Mouse (Mus musculus) T-helper 17 cell (primary cell): Measurements from ENCODE around the gene Hdac7.

Experiments
- in situ Hi-C, 2 experiments: fragments of 300-600 bp; cut with MboI, MseI; formaldehyde crosslinking; loops; 1 replicate in 1 of 2; 2 replicates in 1 of 2; pipeline ENCODE4 v1.15.1; 2025; ENCODE audit warnings: high pct_unique_total_duplicates in 2 of 2

The Hdac7 gene

GRCm38 (mm10) chr15:97795559-97796235, 48.6 kb downstream of the Hdac7 start:
- in situ Hi-C loops: loop anchor here in 1 of 2 experiments (10.0 kb wide), 1 partner anchor 49 kb away; the partner anchor contains the start of gene Hdac7

DNA sequence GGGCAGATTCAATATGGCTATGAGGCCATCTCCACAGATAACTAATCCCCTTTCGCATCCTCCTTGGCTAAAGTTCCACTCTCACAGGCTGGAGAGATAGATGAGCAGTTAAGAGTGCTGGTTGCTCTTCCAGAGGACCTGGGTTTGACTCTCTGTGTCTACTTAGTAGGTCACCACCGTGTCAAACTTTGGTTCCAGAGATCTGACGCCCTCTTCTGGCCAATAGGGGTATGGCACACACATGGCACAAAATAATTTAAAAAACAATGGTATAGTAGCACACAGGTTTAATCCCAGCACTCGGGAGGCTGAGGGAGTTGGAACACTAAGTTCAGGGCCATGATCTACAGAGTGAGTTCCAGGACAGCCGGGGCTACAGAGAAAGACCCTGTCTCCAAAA, 50.0 kb downstream of the Hdac7 start:
- in situ Hi-C loops: loop anchor here (5.0 to 10.0 kb wide), 3 partner anchors 51 to 103 kb away; partner anchors contain the start of gene Hdac7 (in 1 of the 2)

- in situ Hi-C loops: loop anchor here (5.0 to 10.0 kb wide), 3 partner anchors 51 to 104 kb away; partner anchors contain the start of gene Hdac7 (in 1 of the 2)
Observed at GRCm38 (mm10) chr15:97793386-97794153, 50.7 kb downstream of the Hdac7 start.

DNA sequence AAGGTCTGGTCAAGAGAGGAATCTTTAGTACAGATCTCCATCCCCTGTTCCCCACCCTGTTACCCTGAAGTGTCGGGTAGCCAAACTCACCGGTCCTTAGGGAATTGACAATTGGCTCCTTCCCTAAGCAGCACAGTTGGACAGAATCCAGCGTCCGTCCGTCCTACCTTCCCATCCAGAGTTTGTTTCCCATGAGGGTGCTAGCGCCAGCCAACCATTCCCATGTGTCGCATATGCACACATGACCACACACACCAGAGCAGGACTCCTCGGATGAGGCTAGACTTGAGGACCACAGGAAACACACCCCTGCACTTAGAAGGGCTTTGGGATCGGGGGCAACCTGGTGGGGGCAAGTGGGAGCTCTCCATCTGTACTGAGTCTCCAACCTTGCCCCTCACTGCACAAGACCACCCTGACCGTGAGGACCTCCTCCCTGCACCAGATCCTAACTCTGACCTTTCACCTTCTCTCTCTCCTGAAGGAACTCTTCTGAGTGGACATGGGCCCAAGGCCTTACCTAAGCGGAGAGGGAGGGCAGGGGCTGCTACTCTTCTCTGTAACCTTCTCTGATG, 53.1 kb downstream of the Hdac7 start:
- in situ Hi-C loops: loop anchor here (5.0 to 10.0 kb wide), 3 partner anchors 54 to 106 kb away; partner anchors contain the start of gene Hdac7 (in 1 of the 2)

- in situ Hi-C loops: loop anchor here (5.0 to 10.0 kb wide), 3 partner anchors 55 to 107 kb away; partner anchors contain the start of gene Hdac7 (in 1 of the 2)
Observed at GRCm38 (mm10) chr15:97789761-97790505, 54.4 kb downstream of the Hdac7 start.

DNA sequence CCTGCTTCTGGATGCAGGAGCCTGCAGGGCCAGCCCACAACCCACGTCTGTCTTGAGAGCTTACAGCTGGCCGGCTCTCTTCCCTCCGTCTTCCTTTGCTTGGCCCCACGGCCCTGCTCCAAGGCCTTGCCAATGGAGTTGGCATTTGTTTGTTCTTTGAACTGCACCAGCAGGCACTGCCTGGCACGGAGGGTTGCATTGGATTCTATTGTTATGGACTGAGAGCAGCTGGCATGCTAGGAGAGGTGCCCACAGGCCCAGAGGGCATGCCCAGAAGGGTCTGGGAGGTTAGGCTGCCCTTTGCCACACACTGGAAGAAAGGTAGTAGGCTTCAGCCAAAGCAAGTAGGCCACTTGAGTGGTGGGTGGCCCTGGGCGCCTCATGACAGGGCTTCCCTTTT, 55.5 kb downstream of the Hdac7 start:
- in situ Hi-C loops: no loop called here

DNA sequence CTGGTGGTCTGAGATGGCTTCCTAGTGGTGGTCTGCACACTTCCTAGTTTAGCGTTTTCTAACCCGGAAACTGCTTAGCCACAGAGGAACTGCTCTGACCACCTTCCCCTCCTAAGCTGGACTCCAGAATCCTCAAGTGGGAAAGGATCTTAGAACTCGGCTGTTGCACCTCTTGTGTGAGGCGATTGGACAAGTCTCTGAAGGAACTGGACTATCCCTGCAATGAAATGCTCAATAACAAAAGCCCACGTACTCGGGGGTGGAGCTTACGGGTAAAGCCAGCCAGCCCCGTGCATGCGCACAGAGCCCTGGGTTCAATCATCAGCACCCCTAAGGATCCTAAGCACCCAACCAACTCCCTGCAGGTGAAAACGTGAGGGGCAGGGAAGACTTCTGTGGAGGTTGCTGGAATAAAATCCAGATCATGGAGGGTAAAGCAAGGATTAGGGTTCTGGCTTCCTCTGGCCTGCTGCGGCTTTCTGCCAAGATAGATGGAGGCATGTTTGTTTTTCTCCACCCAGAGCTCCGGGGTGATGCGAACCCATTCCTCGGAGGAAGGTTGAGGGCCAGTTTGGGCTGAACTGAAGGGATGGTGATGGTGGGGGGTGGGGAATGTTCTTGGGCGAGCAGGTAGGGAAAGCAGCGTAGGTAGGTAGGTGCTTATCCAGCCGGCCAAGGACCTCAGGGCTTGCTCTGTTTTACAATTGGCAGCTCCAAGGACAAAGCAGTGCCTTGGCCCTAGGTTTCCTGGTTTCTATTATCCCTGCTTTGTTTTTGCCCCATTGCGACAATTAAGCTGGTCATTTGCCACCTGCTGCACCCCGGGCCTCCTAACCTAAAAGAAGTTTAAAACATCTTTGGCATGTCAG, 56.3 kb downstream of the Hdac7 start:
- in situ Hi-C loops: no loop called here

DNA sequence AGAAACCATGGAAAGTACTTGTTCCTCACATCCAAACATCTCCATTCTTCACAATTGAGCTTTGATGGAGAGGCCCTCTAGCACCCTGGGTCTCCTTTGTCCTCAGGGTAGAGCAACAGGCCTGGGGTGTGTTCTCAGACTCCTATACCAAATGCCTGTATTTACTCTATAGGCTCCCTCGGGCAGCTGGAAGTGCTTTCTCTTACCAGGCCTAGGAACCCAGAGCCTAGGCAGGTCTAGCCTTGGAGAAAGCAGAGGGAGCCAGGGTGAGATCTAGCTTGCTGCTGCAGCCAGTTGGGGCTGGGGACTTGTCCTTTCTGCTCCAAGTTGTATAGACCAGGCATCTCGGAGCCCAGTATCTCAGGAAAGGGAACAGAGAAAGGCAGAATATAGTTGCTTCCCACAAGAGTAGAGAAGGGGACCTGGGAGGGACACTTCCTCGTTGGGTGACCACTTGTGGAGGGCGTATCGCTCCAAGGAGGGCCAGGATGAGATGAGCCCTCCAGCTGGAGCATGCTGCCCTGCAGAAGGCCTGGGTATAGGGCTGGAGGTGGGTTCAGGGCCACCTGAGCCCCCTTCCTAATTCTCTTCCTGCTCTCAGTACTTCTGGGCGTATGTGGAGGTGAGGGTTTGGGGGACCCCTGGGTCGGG, 57.0 kb downstream of the Hdac7 start:
- in situ Hi-C loops: no loop called here

DNA sequence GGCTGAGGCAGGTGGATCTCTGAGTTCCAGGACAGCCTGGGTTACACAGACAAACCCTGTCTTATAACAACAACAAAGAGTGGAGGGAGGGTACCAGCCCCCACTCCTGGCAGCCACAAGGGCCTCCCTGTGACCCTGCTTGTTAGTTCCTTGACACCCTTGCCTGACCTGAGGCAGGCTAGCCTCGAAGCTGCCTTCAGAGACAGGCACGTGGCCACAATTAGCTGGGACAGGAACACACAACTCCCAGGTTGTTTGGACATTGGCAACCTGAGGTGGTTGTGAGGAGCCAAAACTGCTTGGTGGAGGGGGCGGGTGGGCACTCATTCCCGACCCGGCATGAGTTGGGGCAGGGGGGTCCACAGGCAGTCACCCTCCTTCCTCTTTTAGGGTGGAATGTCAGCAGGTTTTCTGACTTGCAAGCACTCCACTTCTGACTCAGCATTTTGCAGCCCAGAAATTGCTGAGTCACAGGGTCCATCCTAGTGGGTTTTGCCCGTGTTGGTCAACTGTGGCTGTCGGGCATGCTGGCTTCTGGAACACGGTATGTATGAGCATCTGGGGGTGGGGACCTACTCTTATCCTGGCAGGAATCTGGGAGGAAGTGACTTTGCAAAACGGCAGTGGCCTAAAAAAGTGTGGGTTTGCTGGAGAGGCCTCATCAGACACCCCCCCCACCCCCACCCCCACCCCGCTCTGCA, 57.7 kb downstream of the Hdac7 start:
- in situ Hi-C loops: no loop called here

GRCm38 (mm10) chr15:97785731-97786411, 58.4 kb downstream of the Hdac7 start:
- in situ Hi-C loops: no loop called here

DNA sequence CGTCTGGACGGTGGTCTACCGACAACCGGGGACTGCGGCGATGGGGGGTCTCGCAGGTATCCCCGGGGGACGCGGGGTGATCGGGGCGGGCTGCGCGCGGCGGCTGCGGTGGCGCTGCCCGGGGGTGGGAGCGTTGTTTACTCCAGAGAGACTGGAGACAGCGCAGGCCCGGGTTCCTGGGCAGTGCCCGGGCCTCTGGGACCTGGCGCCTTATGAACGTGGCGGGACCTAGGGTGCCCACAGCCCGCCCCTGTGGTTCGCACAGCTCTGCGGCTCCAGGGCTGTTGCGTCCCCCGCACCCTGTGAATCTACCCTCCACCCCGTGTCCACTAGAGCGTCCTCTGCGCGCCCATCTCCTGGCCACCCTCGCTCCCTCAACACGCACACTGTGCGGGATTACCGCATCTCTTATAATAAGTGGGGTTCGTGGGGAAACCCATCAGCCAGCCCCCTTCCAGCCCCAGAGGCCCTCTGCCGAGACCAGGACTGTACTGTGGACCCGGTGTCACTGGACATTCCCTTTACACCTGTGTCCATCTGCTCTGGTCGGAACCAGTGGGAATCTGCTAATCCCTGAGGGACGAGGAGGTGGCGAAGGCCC, 59.6 kb downstream of the Hdac7 start:
- in situ Hi-C loops: loop anchor here (5.0 kb wide), 1 partner anchor 67 kb away; no protein-coding TSS in a partner anchor

DNA sequence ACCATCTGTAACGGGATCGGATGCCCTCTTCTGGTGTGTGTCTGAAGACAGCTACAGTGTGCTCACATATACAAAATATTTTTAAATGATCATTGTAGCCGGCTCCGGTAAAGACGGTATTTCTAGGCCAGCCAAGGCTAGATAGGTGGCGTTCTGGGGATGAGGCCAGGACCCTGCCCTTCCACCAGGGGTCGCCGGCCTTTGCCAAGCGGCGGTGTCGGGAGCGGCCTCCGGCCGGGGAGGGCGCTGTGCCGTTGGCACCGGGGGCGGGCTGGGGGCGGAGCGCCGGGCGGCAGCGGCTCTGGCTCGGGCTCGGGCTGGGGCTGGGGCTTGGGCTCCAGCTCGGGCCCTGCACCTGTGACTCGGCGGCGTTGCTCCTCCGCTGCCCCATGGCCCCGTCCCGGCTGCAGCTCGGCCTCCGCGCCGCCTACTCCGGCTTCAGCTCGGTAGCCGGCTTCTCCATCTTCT, 60.2 kb downstream of the Hdac7 start:
- in situ Hi-C loops: loop anchor here (5.0 kb wide), 1 partner anchor 67 kb away; no protein-coding TSS in a partner anchor

GRCm38 (mm10) chr15:97782749-97783105, 61.6 kb downstream of the Hdac7 start:
- in situ Hi-C loops: loop anchor here (5.0 kb wide), 1 partner anchor 65 kb away; no protein-coding TSS in a partner anchor

GRCm38 (mm10) chr15:97781961-97782748, 62.1 kb downstream of the Hdac7 start:
- in situ Hi-C loops: loop anchor here (5.0 kb wide), 1 partner anchor 65 kb away; no protein-coding TSS in a partner anchor

DNA sequence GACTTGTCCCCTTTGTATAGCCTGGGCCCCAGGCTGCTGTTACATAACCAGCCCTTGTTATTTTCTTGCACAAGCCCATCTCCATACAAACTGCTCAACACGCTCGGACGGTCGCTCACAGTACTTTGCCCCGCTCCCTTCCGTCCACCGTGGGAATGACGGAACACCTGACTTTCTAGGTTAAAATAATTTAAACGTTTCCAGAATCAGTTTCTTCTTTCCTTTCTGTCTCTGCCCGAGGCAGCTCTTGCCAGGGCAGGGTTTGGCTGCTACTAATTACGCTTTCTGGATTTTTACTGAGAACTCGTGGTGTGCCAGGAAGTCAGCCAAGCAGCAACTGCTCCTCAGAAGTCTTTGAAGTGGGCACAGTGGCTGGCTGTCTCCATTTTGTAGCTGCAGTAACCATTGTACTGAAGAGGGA, 63.7 kb downstream of the Hdac7 start:
- in situ Hi-C loops: loop anchor here (5.0 kb wide), 1 partner anchor 63 kb away; no protein-coding TSS in a partner anchor

DNA sequence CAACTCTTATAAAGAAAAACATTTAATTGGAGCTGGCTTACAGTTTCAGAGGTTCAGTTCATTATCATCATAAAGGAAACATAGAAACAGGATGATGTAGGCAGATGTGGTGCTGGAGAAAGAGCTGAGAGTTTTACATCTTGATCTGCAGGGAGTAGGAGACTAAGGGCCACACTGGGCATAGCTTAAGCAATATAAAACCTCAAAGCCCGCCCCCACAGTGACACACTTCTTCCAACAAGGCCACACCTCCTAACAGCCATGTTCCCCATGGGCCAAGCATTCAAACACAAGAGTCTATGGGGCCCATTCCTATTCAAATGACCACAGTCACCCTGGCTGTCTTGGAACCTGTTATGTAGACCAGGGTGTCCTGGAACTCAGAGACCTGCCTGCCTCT, 64.7 kb downstream of the Hdac7 start:
- in situ Hi-C loops: no loop called here
